Mouse (Mus musculus) kidney, adult 2 months (tissue): ENCODE data around the gene Intu.

Experiments
- CTCF ChIP-seq: fragments of 200-500 bp; conservative IDR thresholded peaks from 2 replicates; pipeline ENCODE4 v1.5.1; 2011; ENCODE audit warnings: low read depth, mild to moderate bottlenecking, control low read depth, low read length, moderate library complexity, mixed read lengths; ENCODE audit not compliant: insufficient read depth, insufficient read length
- POLR2A ChIP-seq: fragments of 200-500 bp; IDR thresholded peaks from one replicate; pipeline ENCODE4 v1.6.1; 2011; ENCODE audit warnings: low read depth, low read length, control low read depth

DNA sequence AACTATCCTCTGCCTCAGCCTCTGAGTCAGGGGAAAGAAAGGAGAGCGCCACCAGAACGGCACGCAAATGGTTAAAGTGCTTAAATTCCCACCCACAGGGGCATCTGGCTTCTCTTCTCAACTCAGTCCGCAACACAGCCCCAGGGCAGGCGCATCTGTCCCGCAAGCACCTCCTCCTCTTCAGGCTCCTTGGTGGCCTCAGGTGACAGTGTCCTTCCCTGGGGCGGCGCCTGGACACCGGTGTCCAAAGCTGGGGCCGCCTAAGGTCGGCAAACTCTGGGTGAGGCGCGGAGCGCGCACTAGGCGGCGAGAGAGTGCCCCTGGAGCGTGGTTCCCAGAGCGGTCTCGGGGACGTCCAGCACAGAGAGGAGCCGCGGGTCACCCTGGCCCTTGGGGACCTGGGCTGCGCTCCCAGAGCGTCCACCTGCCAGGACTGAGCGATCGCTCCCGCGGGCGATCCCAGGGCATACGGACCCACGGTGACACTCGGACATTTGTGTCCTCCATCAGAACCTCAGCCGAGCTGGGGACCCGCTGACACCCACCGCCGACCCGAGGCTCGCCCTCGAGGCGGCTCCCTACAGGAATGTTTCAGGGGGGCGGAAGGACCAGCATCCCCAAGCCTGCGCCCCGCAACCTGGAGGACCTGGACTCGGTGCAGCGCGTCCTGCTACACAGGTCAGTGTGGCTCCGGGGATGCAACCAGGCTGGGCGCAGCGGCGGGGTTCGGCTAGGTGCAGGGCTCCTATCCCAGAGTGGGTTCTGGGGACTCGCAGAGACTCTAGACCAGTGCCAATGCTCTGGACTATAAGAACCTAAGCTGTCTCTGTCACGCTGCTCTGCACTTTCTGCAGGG lies at the start of gene Intu:
- TF ChIP-seq CTCF (peak; percentile 38), POLR2A (no peak)
